Mouse (Mus musculus) embryonic facial prominence, embryonic 13.5 days (tissue): ENCODE data around the gene 4933407L21Rik. TPM values are rescaled to one million over a fixed set of nuclear protein-coding genes. Genes with fewer than 3 reads are reported as not detected.

Experiments
- ATAC-seq: fragments of 200-750 bp; cut with Nextera tagmentation; 2 replicates; pipeline ENCODE4 v1.8.0; 2017; ENCODE audit warnings: low read depth; ENCODE audit not compliant: insufficient number of reproducible peaks, insufficient read depth, low FRiP score, low TSS enrichment
- H3K27ac ChIP-seq: fragments of 300-500 bp; sonication (generic); 2 replicates; pipeline ENCODE4 v1.5.1; 2015; ENCODE audit warnings: moderate library complexity, mild to moderate bottlenecking, inconsistent platforms
- H3K27me3 ChIP-seq: fragments of 300-500 bp; sonication (generic); 2 replicates; pipeline ENCODE4 v1.6.1; 2015; ENCODE audit warnings: mild to moderate bottlenecking, inconsistent platforms
- H3K36me3 ChIP-seq: fragments of 300-500 bp; sonication (generic); 2 replicates; pipeline ENCODE4 v1.6.1; 2015; ENCODE audit warnings: mild to moderate bottlenecking, inconsistent platforms
- H3K4me1 ChIP-seq: fragments of 300-500 bp; sonication (generic); 2 replicates; pipeline ENCODE4 v1.6.1; 2015; ENCODE audit warnings: inconsistent platforms
- H3K4me2 ChIP-seq: fragments of 300-500 bp; sonication (generic); 2 replicates; pipeline ENCODE4 v1.6.1; 2015; ENCODE audit warnings: moderate library complexity, mild to moderate bottlenecking, inconsistent platforms
- H3K4me3 ChIP-seq: fragments of 300-500 bp; sonication (generic); 2 replicates; pipeline ENCODE4 v1.5.1; 2015; ENCODE audit warnings: mild to moderate bottlenecking, inconsistent platforms
- H3K9ac ChIP-seq: fragments of 300-500 bp; sonication (generic); 2 replicates; pipeline ENCODE4 v1.6.1; 2015; ENCODE audit warnings: mild to moderate bottlenecking, inconsistent platforms
- H3K9me3 ChIP-seq: fragments of 300-500 bp; sonication (generic); 2 replicates; pipeline ENCODE4 v1.6.1; 2016; ENCODE audit warnings: inconsistent platforms
- WGBS: fragments of 180-500 bp; shearing (Covaris S2); methylation state at CpG from one replicate; pipeline ENCODE4 v1.1.7; 2015; ENCODE audit warnings: mixed read lengths; 5-methylcytosine and 5-hydroxymethylcytosine counted together
- polyA plus RNA-seq: library from polyadenylated mRNA; unstranded; fragments of >200 nt; fragmentation: Nextera tagmentation; extraction: Ambion mirVana; gene quantifications from 2 replicates; pipeline ENCODE4 v1.2.1, GENCODE M21; 2015

4933407L21Rik gene
- polyA plus RNA-seq, result 0.39 and 0.50 TPM in 2 replicates

DNA sequence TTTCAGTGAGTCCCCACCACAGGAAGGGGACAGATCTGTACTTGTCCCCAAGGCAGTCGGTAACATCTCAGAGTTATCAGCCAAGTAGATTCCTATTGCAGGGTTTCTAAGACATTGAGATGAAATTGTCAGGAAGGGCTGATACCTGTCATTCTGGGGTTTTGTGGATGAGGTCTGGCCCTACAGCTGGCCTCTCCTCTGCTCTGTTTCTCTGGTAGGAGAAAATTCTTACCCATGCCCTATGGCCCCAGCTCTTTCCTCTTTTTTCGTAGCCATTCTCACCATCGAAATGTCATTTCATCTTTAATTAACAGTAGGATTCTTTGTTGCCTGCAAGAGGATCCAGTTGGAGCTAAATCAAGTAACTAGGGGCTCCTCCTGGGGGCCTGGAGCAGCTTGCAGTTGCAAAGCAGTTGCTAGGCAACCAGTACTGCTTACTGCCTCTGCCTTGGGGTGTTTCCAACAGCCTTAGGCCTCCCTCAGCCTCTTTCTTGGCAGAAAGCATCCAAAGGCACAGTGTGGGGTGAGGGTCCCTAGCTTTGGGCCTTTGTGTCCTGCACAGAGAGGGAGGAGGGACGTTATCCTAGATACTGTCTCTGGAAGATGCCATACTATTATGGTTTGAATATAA is at the start of gene 4933407L21Rik:
Gene 4933407L21Rik (plus strand): TSS at position 427 of the 631 bp plus-strand sequence.
- H3K4me3 ChIP-seq, result no peak within 1 kb of the TSS
- no peaks in the 10 kb centered on the region for H3K36me3 ChIP-seq
- H3K27ac ChIP-seq, result no peak within 1 kb of the TSS
- H3K4me2 ChIP-seq, result no peak within 1 kb of the TSS
- ATAC-seq, result no peak
- H3K9ac ChIP-seq, result no peak within 1 kb of the TSS
- no peaks in the 10 kb centered on the region for H3K9me3 ChIP-seq
- peaks cover 19% of the 10 kb centered on the region for H3K4me1 ChIP-seq
- WGBS, result 34% methylated on average over 4 of the region's 4 CpGs
- H3K27me3 ChIP-seq, result no peaks in the 10 kb centered on the region

DNA sequence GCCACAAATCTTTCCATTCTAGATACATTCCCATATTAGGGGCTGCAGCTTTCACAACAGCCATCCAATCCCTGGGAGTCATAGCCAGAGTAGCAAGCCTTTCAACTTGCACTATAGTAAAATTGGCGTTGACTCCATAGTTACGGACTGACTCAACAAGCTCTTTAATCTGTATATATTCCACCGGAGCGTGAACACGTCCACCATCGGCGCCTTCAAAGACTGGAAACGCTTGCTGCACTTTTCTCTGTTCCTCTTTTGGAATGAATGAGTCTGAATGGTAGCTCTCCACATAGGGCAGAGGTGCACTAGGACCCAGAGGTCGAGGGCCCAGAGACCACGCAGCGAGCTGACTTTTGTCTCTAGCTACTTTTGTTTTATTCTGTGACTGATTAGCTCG is 46.3 kb upstream of the 4933407L21Rik start:
- Histone ChIP-seq H3K36me3 (no peaks in the 10 kb centered on the region), H3K9me3 (peaks cover 32% of the 10 kb centered on the region), H3K9ac (no peak overlapping the region), H3K27ac (no peak overlapping the region), H3K4me3 (no peak overlapping the region), H3K4me2 (no peak overlapping the region), H3K4me1 (no peaks in the 10 kb centered on the region), H3K27me3 (no peaks in the 10 kb centered on the region)
- no peak for ATAC-seq
- WGBS, result 89% methylated on average over 12 of the region's 12 CpGs

DNA sequence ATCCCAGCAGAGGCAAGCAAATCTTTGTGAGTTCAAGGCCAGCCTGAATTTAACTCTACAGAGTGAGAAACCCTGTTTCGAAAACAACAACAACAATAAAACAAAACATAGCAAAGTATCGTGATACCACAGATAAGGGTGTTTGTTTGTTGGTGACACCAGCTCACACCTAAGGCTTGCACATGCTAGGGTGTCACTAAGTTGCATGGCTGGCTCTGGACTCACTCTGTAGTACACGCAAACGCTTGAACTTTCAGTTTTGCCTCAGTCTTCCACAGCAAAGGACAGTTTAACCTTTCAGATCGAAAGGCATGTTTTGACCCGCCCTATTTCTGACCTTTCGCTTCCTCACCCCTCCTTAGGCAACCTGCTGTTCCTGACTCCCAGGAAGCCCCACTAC is 41.1 kb upstream of the 4933407L21Rik start:
- H3K27me3 ChIP-seq, result no peaks in the 10 kb centered on the region
- WGBS, result 86% methylated on average over 7 of the region's 7 CpGs
- no peak overlapping the region for H3K27ac ChIP-seq
- H3K36me3 ChIP-seq, result no peaks in the 10 kb centered on the region
- H3K9ac ChIP-seq, result no peak overlapping the region
- ATAC-seq, result no peak
- no peaks in the 10 kb centered on the region for H3K4me1 ChIP-seq
- H3K4me3 ChIP-seq, result no peak overlapping the region
- no peak overlapping the region for H3K4me2 ChIP-seq
- peaks cover 9% of the 10 kb centered on the region; the same call in 1 of the 2 replicates for H3K9me3 ChIP-seq

DNA sequence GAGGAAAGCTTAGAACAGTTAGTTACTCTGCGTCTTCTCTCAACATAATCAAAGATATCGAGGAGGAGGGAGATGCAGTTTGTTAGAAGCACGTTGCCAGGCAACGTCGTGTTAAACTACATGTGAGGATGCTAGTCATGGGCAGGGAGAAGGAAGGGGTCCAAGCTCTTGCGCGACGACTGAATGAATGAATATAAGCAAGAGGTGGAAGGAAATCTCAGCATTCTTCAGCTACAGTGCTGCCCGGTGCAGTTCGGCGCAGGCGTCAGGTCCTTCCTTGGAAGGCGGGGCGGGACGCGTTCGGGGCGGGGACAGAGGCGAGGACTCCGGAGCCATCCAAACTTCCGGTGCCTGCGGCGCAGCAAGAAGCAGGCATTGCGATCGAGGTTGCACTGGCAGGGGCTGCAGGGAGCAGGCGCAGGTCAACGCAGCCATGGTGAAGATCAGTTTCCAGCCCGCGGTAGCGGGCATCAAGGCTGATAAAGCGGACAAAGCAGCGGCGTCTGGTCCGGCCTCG is 34.0 kb upstream of the 4933407L21Rik start, which contains the start of gene Itm2c:
Gene Itm2c (plus strand): TSS at position 51 of the 517 bp plus-strand sequence.
- WGBS, result under 1% methylated on average over 35 of the region's 35 CpGs
- peak within 1 kb of the TSS; percentile 82 for H3K4me2 ChIP-seq
- H3K36me3 ChIP-seq, result no peaks in the 10 kb centered on the region
- peak within 1 kb of the TSS; percentile 95 for H3K27ac ChIP-seq
- H3K4me1 ChIP-seq, result peaks cover 42% of the 10 kb centered on the region
- peak within 1 kb of the TSS; percentile 86 for H3K9ac ChIP-seq
- ATAC-seq, result peak; percentile 80
- H3K27me3 ChIP-seq, result no peaks in the 10 kb centered on the region
- peak within 1 kb of the TSS; percentile 85 for H3K4me3 ChIP-seq
- no peaks in the 10 kb centered on the region for H3K9me3 ChIP-seq

DNA sequence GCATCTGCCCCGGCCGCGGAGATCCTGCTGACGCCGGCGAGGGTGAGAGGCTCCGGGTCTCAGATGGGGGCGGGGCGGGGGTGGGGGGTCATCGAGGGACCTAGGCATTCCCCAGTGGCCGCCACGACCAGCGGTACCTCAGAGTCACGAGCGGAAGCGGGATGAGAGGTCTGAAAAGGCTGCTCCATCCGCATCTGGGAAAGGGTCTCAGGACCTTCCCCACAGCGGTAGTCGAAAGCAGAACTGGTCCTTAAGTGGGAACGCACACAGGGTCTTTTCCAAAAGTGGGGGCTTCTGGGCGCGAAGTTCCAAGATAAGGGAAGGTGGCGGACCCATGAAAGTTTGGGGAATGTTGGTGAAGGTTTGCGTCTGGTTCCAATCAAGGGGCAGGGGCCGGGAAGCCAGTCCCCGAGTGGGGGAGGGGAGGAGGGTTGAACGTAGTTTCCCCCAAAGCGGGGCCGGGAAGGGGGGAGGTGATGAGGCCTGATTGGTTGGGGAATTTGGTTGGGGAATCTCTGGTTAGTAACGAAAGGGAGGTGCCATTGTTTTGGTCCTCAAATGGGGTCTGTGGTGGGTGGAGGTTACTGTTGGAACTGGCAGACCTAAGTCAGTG is 33.4 kb upstream of the 4933407L21Rik start:
- ATAC-seq, result peak; percentile 40
- H3K36me3 ChIP-seq, result no peaks in the 10 kb centered on the region
- H3K9me3 ChIP-seq, result no peaks in the 10 kb centered on the region
- H3K4me1 ChIP-seq, result peaks cover 48% of the 10 kb centered on the region
- peak overlapping the region; percentile 82 for H3K4me2 ChIP-seq
- peak overlapping the region; percentile 85 for H3K4me3 ChIP-seq
- no peaks in the 10 kb centered on the region for H3K27me3 ChIP-seq
- under 1% methylated on average over 30 of the region's 30 CpGs for WGBS
- peak overlapping the region; percentile 86 for H3K9ac ChIP-seq
- H3K27ac ChIP-seq, result peak overlapping the region; percentile 95

DNA sequence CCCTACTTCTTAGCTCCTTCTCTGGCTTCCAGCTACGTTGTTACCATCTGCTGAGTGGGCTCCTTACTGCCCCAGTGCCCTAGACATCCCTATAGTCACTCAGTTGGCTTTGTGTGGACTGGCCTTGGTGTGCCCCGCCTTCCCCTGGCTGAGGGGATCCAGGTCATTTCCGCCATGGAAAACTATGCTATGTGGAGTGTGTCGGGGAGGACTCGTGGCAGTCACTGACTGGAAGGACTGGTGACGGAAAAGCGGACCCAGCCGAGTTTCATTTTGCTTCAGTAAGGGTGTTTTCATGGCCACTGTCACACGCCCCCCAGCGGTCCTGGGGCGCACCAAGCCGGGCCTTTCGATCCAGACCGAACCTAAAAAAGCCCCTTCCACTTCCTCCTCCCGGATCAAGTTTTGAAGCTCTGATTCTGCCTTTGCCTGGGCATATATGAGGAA is 32.9 kb upstream of the 4933407L21Rik start:
- 4% methylated on average over 15 of the region's 15 CpGs for WGBS

DNA sequence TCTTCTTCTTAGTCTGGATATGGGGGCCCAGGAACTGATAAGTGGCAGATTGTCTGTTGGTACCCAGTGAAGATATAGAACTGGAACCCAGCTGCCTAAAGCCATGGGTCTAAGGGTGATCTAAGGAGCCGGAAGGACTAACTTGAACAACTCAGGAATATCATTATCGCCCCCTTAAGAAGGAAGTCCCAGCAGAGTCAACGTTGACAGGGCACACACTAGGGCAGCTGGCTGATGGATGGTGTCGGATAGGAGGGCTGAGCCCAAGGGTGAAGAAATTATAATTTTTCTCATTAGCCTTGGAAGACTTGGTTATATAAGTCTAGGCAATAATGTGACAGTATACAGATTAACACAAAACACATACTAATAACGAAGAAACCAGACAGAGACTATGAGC is 32.2 kb upstream of the 4933407L21Rik start:
- Histone ChIP-seq H3K4me2 (peak overlapping the region; percentile 82), H3K27me3 (no peaks in the 10 kb centered on the region), H3K9me3 (no peaks in the 10 kb centered on the region), H3K36me3 (no peaks in the 10 kb centered on the region), H3K27ac (peak overlapping the region; percentile 95), H3K9ac (peak overlapping the region; percentile 86), H3K4me3 (peak overlapping the region; percentile 85), H3K4me1 (peaks cover 61% of the 10 kb centered on the region)
- WGBS, result 75% methylated on average over 5 of the region's 5 CpGs
- ATAC-seq, result no peak

More for the DNA sequence above, 32.9 kb upstream of the 4933407L21Rik start:
- Histone ChIP-seq H3K4me1 (peaks cover 54% of the 10 kb centered on the region), H3K9ac (peak overlapping the region; percentile 86), H3K9me3 (no peaks in the 10 kb centered on the region), H3K27ac (peak overlapping the region; percentile 95), H3K27me3 (no peaks in the 10 kb centered on the region), H3K36me3 (no peaks in the 10 kb centered on the region), H3K4me3 (peak overlapping the region; percentile 85), H3K4me2 (peak overlapping the region; percentile 82)
- ATAC-seq, result peak; percentile 65

DNA sequence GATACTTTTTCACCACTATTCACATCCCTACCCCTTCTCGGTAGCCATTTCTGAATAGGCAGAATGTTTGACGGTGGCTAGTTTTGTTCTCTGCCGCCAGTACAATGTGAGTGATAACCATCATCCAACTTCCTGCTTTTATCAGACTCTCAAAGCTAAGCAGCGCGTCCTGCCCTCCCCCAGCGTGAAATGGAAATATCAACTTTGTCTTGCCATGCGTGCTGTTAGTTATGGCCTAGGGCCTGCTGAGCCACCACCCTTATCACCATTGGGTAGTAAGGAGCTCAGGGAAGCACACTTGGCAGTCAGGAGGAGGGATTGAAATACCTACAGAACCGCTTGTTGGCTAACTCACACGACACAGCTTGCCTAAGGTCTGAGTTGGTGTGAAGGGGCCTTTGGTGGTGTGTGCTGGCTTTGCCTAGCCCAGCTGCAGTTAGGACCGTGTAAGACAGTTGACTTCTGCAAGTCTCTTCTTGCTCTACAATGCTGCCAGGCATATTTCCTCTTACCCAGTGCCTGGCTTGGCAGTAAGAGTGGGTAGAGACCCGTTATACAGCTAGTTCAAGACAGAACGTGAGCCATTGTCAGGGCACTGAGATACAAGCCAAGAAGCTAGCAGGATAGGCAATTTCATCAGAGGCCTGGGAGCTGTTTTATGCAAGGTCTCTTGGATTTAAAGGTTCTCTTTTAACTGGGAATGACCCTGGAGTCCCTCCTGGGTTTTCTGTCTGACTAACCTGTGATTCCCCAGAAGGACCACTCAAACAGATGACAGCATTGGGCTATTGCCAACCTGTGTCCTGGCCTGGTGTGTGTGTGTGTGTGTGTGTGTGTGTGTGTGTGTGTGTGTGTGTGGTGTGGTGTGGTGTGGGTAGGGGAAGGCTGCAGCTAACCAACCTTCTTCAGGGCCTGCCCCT is 31.2 kb upstream of the 4933407L21Rik start:
- peak overlapping the region; percentile 73 for H3K27ac ChIP-seq
- no peak for ATAC-seq
- peak overlapping the region; percentile 55 for H3K9ac ChIP-seq
- peak overlapping the region; percentile 82 for H3K4me2 ChIP-seq
- WGBS, result 45% methylated on average over 12 of the region's 12 CpGs
- peaks cover 70% of the 10 kb centered on the region for H3K4me1 ChIP-seq
- H3K9me3 ChIP-seq, result no peaks in the 10 kb centered on the region
- peak overlapping the region; percentile 85; the same call in 1 of the 2 replicates for H3K4me3 ChIP-seq
- H3K36me3 ChIP-seq, result no peaks in the 10 kb centered on the region
- H3K27me3 ChIP-seq, result no peaks in the 10 kb centered on the region

DNA sequence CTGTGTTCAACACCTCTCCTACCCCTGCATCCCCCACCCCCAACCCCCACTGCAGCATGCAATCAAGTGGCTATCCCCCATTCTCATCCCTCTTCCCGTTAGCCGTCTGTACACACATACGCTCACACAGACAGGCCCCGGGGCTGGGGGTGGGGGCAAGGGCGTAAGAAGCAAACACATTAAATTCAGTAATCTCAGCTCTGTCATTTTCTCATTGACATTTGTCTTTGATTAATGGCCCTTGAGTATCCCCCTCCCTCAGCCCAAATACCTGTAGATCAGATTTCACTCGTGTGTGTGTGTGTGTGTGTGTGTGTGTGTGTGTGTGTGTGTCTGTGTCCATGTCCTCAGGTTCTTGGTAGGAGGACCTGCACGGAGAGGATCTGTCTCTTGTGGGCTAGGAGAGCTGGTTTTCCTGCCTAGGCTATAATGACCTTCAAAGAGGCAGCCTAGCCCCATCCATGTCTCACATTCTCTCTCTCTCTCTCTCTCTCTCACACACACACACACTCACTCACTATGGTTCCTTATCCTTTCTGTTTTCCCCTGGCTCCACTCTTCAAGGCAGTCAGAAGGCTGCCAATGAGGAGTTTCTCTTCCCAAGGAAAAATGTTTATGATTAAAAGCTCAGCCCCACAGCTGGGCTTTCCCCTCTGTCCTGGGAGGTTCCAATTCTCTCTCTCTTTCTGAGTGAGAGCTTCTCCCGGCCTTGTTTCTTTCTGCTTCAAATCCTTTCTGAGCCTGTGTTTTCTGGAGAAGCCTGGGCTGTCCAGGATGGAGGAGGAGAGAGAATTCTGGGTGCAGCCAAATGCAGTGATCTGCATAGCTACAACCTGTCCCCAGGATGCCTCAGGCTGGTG is 30.2 kb upstream of the 4933407L21Rik start:
- peak overlapping the region; percentile 82 for H3K4me2 ChIP-seq
- H3K27me3 ChIP-seq, result no peaks in the 10 kb centered on the region
- peak overlapping the region; percentile 0; the same call in 1 of the 2 replicates for H3K4me3 ChIP-seq
- H3K4me1 ChIP-seq, result peaks cover 73% of the 10 kb centered on the region
- H3K9ac ChIP-seq, result peak overlapping the region; percentile 55
- peak overlapping the region; percentile 73 for H3K27ac ChIP-seq
- H3K9me3 ChIP-seq, result no peaks in the 10 kb centered on the region
- H3K36me3 ChIP-seq, result peaks cover 5% of the 10 kb centered on the region
- no peak for ATAC-seq
- 11% methylated on average over 8 of the region's 8 CpGs for WGBS

DNA sequence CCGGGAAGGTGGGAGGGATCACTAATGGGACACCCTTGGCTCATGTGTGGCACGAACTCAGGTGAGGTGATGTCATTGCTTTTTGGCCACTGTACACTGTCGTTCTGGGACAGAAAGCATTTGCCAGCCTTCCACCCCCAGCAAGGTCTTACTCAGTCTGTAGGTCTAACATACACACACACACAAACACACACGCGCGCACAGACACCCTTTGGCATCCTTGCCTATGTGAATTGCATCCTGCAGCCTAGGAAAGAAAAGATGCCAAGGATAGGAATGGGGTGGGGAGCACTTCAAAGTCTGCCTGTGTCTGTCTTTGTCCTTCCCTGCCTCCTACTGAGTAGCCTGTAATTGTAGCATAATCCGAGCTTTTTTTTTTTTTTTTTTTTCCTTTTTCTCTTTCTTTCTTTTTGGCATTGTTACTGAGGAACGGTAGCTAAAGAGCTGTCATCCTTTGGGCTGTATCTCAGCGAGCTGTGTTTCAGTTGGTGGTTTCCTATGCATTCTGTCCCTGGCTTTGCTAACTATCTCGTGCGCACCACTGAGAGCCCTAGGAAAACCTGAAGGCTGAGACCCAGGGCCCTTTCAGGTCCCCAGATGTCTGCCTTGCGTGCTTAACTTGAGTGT is 29.4 kb upstream of the 4933407L21Rik start:
- H3K4me1 ChIP-seq, result peaks cover 69% of the 10 kb centered on the region
- H3K4me2 ChIP-seq, result peak overlapping the region; percentile 82
- peak overlapping the region; percentile 73 for H3K27ac ChIP-seq
- peaks cover 12% of the 10 kb centered on the region for H3K36me3 ChIP-seq
- H3K9me3 ChIP-seq, result no peaks in the 10 kb centered on the region
- no peak for ATAC-seq
- no peaks in the 10 kb centered on the region for H3K27me3 ChIP-seq
- no peak overlapping the region for H3K4me3 ChIP-seq
- peak overlapping the region; percentile 36; the same call in 1 of the 2 replicates for H3K9ac ChIP-seq
- 35% methylated on average over 12 of the region's 12 CpGs for WGBS
